Mouse (Mus musculus) right cerebral cortex, postnatal 14 days (tissue): ENCODE data around the gene Gadd45g.

Experiments used
- DNase-seq: peaks from one replicate; pipeline ENCODE4 v3.0.0; 2022

Gene Gadd45g

DNA sequence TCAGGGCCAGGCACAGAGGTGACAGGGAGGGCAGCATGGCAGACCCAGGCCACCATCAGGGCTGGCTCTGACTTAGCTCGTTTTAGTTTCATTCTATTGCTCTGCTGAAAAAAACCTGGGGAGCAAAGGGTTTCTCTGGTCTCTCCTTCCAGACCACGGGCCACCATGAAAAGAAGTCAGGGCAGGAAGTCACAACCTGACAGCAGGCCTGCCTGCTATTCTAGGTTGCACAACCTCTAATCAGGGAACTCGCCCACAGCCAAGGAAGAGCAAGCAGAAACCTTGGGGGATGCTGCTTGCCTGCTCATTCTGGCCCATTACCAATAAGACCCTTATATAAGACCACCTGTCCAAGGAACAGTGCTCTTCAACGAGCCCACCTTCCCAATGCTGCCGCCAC lies 9.1 kb downstream of the Gadd45g start:
- DNase-seq, result no peak

DNA sequence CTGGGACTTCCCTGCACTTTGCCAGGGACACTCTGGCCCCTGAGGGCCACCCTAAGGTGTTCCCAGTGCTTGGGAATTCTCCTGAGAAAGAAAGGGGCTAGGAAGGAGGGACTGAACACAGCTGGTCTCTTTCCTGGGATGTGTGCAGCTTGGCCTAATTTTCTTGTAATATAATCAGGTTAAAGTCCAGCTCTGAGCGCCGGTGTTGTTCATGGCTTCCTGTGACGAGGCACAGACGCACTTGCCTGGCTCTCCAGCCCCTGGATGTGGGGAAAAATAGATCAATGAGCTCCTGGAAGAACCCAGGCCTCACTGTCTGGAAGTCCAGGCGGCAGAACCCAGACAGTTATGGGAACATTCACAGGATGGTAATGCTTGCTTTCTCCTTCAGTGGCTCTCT lies 10.7 kb downstream of the Gadd45g start:
- no peak for DNase-seq

DNA sequence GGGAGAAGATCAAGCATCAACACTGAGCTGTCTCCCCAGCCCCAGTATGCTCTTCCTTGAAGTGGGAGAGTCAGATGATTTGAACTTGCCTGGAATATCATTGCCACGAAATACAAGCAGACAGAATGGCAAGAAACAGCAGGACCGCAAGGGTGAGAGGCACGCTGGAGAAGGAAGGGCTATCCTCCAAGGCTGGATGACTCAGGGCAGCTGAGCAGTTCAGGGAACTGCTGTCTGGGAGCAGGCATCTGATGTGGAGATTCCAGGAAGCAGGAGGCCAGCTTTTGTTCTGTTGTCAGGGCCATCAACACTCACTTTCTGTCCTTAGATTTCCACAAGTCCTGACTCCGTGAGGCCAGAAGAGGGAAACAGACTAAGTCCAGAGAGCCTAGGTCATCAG lies 12.0 kb downstream of the Gadd45g start:
- DNase-seq, result no peak

DNA sequence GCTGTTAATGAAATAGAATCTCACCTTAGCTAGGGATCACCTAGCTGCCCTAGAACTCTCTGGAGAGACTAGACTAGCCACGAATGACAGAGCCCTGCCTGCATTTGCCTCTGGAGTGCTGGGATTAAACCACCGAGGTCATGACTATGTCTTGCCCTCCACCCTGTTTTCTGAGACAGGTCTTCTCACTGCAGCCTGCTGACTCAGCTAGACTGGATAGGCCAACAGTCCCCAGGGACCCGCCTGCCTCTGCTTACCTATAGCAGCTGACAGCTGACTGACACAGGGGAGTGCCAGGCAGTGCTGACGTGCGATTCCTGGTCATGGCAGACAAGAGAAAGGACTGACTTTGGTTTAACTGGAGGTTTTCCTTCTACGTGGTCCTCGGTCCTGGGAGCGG lies 12.7 kb downstream of the Gadd45g start:
- no peak for DNase-seq

DNA sequence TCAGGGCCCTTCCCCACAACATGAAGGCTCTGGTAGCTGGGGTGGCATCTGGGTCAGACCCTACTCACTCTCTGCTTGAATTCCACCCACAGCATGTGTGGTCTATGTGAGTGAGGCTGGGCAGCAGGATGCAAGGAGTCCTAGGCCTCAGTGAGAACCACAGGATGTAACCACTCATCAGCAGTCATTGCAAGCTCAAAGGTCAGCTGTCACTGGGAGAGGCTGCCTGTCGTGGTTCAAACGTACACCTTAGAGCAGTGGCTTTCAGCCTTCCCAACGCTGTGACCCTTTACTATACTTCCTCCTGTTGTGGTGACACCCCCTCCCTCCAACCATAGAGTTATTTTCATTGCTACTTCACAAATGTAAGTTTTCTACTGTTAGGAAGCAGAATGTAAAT lies 13.3 kb downstream of the Gadd45g start:
- no peak for DNase-seq

DNA sequence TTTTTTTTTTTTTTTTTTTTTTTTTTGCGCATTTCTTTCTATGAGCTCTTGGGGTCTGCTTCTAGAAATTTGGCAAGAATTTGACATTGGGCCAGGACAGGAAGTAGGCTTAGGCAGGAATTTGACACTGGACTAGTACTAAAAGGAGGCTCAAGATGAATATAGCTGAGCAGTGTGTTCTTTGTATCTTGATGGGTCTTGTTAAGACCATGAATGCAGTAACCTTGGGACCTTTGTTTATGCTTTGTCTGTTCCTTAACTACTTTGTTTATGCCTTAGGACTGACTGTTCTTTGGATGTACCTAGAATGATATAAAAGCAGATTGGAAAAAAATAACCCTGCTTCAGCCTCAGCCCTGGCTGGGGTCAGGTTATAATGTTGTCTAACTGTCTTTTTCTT lies 16.3 kb downstream of the Gadd45g start:
- DNase-seq, result no peak

DNA sequence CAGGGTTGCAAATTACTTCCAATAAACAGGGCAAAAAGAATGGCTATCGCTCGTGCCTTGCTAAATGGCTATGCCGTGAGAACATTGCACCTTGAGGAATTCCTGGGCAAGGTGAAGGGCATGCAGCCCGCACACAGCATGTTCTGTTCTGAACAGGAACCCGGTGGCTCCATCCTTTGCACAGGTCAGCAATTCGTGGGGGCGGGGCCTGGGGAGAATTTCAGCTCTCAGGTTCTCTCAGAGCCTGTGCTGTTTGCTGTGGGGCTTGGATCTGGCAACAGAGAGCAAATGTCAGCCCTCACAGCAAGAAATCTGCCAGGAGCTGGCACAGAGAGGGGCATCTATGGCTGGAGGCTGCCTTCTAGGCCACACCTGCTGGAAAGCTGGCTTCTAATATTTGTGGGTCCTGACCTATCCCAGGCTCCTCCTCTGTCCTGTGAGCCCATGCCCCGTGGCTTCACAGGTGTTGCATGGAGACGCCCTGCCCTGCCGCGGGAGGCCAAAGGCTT lies 19.7 kb downstream of the Gadd45g start:
- no peak for DNase-seq

DNA sequence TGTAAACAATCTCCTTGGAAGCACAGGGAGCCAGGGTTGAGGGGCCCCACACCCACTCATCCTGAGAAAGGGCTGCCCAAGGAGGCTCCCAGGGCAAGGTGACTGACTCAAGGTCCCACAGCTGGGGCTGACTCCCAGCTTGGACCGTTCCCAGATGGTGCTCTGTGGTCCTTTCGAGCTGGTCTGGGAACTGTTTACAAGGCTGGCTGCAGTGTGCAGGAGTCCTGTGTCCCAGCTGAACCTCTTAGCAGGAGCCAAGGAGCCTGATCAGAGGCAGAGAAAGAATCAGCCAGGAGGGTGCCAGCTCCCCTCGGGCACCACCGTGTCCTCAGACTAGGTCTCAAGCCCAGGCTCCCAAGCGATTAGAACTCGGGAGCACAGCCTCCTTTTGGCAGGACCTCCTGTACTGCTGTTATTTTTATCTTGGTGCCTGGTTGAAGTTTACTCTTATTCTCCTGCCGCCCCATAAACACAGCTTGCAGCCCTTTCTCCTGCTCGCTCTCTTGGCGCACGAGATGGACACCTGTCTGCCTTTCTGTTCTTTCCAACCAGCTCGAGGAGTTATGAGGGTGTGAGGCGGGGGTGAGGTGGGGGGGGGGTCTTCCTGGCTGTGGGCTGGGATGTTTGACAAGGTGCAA lies 22.1 kb downstream of the Gadd45g start:
- no peak for DNase-seq

DNA sequence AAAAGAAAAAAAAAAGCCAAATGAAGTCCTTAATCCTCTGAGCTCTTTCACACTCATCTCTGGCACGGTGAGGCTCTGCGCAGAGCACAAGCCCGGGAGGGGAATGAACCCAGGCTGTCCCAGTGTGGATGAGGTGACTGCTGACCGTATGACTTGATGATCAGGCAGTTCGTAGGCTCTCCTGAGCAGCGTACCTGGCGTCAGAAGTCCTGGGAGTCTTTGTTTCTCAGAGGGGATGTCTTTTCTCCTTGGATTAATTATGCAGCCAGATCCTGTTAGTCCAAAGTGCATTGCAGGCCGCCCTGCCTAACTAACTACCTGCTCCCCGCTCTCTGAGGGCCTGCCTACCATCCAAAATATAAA lies 22.6 kb downstream of the Gadd45g start:
- no peak for DNase-seq

DNA sequence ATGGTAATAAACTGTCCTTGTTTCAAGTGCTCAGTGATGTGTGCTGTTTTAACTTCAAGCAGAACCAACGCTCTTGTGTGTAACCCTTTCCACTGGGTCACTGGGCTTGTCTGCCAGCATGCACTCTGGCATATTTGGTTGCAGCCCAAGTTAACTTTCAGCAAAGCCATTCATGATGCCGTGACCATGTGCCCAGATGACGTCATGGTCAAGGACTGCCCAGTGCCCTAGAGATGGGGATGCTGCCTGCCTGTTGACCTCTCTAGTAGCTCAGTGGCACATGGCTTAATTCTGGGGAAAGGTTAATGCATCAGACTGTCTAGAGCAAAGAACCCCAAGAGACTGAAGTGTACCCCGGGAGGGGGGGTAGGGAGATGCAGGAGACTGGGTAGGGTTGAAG lies 24.7 kb downstream of the Gadd45g start:
- DNase-seq, result no peak

DNA sequence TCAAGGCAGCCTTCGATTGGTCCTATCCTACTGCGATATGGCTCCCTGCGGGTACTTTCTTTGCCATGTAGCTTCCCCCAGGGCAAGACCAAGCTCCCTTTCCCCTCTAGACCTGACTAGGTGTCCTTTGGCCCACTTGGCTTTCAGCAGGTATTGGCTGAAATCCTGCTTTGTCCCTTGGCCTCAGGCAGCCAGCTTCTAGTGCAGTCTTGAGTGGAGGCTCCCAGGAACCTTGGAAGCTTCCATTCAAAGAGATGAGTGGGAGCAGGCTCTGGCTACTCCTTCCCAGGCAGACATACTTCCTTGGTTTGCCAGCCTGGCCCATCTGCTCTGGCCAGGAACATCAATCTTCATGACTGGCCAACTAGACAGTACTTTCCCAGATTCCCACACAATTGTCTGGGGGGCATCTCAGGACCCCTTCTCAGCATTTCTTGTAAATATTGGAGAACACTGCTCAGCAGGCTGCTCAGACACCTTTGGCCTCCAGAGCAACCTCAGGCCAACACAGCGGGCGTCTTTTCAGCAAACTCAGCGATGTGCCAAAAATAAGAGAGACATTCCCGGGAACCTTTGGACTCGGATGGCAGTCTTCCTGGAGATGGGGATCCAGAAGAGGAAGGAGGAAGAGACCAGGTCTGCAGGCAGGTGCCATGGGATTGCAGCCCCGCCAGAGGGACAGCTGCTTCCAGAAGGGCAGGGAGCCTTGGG lies 25.9 kb downstream of the Gadd45g start:
- no peak for DNase-seq

DNA sequence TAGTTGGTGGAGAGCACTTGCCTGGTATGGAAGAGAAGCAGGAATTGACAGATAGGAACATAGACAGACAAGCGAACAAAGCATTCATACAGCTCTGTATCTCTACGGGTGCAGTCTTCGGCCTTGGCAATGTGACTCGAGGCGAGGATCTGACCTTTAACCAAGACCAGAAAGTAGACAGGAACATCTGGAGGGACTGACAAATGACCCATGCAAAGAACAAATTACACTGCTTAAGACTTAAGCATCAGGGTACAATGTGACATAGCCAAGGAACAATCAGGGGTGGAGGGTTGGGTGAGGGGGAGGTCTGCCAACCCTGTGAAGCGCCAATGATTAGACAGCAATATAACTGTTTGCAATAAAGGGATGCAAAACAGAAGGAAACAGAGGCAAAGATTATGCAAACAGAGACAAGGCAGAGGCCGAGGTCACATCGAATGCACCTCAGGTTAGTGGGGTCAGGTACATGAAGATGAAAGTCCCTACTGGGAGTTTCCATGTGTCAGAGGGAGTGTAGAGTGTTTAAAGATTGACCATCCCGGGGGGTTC lies 26.6 kb downstream of the Gadd45g start:
- DNase-seq, result no peak

DNA sequence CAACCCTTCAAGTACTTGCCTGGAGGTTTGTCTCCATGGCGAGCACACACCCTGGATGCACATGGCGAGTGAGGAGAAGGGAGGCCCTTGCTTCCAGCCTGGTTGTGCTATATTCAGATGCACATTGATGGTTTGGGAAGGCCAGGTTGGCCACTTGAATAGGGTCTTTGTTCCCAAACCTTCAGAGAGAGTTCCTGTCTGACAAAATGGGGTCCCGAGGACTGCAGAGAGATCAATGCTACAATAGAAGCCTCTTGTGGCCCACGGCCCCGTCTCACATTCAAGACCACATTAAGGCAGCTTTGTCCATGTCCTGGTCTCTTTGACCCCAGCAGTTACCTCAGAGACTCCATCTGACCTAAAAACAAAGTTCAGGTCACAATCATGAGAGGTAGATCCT lies 27.3 kb downstream of the Gadd45g start:
- DNase-seq, result no peak

DNA sequence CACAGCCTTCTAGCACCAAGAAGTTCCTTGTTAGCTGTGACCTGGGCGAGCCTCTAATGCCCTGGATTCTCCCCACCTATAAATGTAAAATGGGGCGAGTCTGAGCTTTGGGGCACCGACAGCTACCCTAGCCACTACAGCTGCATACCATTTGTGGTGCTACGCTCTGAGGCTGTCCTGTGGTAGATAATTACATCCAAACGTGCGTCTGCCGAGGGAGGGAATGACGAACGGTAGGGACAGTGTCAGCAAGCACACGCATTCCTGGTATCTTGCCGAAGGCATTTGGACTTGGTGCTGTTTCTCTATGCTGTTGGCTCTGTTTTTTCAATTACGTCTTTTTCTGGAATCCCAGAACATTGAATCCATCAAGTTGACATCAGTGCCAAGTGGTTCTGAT lies 29.7 kb downstream of the Gadd45g start:
- DNase-seq, result no peak

DNA sequence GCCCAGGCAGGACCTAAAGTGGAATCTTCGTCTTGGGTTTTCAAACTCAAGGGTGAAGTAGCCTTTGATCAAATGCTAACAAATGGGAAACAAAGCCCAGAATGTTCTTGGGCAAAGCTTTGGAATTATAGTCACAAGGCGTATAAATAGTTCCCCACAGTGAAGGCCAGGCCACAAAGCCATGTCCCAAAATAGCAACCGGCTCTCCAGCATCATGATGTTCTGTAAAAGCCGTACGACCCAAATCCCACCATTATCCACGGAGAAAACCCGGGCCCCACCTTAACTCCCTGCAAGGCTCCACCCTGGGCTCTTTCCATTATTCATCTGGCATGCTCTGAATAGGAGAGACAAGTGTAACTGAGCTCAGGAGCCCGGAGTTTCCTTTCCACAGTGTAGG lies 32.3 kb downstream of the Gadd45g start:
- DNase-seq, result no peak

DNA sequence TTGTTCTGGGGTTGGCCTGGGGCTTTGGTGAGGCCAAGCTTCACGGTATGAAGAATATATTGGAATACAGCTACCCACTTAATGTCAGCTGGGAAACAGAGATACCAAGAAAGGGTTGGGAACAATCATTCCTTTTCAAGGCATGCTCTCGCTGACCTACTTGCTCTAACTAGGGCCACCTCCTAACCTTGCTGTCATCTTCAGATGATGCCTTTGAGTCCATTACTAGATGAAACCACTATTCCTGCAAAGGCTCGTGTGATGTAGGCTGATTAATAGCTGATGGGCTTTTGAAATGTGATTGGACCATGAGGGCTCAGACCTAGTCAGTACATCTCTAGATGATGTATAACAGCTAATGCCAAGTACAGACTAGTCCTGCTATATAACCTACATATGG lies 33.1 kb downstream of the Gadd45g start:
- DNase-seq, result no peak

DNA sequence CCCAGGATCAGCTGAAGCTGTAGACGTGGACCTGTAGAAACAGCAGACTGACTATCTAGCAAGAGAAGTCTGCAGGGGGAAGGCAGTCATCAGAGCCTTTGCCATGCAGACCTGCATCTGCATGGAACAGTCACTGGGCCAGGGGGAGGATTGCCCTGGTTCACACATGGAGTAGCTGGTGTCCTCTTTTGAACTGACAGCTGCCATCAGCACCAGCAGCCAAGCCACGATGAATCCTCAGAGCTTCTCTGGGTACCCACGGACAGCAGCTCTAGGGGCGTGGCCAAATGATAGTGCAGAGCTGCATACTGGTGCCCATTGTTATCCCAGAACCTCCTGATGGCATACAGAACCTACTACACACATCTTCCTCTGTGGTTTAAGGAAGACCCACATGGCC lies 33.5 kb downstream of the Gadd45g start:
- no peak for DNase-seq

DNA sequence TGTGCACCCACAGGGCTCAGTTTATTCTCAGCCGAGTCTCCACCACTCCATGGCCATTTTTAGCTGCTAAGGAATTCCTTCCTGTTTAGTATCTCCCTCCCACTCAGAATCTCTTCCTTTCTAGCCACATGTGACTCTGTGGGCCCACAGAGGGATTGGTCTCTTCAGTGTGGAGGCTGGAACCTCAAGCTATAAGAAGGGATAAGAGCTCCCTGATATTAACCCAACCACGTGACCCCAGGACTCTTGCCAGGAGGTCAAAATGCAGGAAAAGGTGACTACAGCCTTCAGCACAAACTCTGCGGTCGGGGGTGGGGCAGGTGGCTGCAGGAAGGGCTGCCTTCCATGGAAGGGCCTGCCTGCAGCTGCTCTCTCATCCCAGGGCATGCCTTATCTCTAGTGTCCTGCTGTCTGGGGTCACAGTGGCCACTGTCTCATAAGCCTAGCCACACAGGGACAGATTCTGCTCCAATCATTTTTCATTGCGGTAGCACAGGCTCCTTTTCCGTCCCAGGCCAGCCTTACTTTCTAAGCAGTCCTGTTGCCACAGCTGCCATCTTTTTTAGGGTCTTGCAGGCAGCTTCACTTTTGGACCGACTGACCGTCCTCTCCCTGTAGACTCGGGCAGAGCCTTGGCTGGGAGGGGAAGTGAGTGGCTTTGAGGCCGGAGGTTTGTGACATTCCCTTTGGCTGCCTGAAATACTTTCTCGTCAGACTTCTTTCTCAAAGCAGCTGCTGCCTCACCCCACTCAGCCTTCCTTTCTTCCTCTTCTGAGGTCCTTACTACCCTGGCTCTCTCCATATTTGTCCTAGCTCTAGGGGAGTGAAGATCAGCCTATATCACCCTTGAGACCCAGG lies 35.0 kb downstream of the Gadd45g start:
- DNase-seq, result no peak

DNA sequence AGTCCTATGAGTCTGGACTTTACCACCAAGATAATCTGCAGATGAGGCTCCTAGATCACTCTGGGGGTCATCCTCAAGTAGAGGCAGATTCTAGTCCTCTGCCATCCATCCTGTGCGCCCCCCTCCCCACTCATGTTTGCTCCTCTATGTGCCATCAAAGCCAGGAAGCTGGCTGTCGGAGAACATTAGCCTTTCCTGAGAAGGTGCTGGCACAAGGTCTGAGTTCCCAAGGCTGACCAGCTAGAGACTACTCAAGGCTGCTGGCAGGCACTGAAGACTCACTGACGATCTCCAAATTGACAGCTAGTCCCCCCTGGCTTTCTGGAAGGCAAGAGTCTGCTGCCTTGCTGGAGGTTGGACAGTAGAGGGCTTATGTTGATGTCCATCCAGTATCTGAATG lies 35.7 kb downstream of the Gadd45g start:
- DNase-seq, result no peak

DNA sequence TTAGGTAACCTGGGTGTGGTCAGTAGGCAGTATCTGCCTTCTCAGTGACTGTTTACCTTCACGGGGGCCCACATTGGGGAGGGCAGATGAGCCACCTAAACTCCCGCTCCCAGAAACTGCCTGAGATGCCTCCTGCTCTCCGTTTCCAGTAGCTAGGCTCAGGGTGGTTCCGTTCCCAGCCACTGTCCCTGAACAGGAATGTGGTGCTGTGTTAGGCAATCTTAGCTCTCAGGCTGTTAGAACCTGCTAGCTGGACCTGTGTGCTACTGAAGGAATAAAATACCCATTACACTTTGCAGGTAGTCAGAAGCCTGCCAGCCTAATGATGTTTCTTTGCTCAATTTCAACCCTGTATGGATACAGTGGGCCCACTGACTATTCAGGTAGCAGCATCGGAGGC lies 37.8 kb downstream of the Gadd45g start:
- no peak for DNase-seq

DNA sequence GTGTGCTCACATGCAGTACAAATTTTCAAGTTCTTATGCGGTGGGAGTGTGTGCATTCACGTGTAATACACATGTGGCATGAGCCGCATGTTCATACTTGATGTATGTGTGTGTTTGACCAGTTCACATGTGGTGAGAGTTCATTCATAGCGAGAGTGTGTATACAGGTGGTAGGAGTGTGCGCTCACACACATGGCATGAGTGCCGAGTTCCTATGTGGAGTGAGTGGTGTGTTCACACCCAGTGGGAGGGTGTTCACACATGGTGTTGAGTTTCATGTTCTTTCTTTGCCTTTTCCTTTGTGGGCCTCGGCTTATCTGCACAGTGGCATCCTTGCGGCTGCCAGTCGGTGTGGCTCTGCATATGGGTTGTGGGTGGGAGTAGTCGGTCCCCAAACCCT lies 39.1 kb downstream of the Gadd45g start:
- no peak for DNase-seq

DNA sequence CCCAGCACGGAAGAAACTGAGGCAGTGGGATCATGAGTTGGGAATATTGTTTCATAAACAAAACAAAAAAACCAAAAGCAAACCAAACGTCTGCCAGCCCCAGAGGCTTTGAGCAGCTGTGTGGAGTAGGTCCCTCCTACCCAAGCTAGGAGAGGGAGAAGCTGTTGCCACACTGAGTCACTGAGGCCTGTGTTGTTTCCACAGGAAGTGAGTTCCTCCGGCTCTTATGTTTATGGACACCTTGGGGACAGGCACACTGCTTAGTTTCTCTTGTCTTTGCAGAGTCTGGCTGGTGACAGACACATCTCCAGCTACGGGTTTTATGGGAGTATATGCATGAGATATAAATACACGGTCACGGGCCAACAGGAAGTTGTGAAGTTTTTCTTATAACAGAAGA lies 39.6 kb downstream of the Gadd45g start:
- DNase-seq, result no peak

DNA sequence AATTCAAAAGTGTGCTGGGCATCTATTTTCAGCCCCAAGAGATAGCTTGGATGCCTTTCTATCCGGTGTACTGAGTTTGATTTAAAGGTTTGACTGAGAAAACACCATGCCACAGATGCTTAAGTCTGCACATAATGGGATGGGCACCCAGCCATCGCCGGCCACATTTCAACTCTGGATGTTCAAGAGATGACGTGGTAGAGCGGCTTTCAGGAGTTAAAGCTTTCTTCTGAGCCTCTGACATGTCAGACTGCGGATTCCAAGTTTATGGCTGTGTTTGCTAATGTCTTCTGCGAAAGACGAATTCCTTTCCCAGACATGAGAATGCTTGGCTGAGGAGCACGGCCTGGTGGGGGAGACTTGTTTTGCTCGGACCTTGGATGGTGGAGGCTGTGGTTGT lies 40.2 kb downstream of the Gadd45g start:
- no peak for DNase-seq

DNA sequence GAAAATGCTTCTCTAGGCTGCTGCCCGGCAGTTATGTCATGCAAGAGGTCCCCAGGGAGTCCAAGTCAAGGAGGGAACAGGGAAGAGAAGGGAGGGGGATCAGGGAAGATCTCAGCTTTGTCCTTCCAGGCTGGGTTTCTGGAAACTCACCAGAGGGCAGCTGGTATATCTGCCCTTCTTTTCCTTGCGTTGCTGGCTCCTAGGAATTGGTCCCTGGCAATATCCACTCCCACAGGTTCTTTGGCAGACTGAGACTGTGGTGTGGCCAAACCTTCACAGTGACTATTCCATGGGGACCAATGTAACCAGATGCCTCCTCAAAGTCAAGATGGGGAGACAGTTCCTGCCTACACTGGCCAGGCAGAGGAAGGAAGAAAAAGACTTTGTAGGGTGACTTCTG lies 41.9 kb downstream of the Gadd45g start:
- DNase-seq, result no peak
